Mouse (Mus musculus) left cerebral cortex, adult 8-10 months (tissue): Measurements from ENCODE around the gene Lrrc4b. TPM values are rescaled to one million over a fixed set of nuclear protein-coding genes. Genes with fewer than 3 reads are reported as not detected.

ENCODE experiments used
- DNase-seq, 2 experiments: peaks; one replicate each; pipeline ENCODE4 v3.0.0; 2022; ENCODE audit warnings: low spot score in 2 of 2
- total RNA-seq, 4 experiments: library from RNA; stranded (reverse); gene quantifications; 2 replicates each; pipeline ENCODE4 v1.2.4; 2022

The Lrrc4b gene
- total RNA-seq, 4 experiments from 2014 or later, result 272 to 301 (median 284) TPM

DNA sequence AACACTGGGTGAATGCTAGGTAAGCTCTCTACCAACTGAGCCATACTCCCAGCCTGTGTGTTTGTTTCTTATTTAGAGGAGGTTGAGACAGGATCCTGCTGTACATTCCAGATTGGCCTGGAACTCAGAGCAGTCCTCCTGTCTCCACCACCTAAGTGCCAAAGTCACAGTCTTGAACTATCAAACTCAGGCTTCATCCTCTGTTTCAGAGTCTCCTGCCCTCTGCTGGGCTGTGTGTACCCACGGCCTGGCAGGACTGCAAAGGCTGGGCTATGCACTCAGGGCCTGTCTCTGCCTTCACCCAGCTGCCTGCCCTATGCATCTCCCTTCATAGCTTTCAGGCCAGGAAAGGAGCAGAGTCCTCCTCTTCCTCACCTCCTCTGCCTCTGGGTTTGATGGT is 7.4 kb downstream of the Lrrc4b start:
- DNase-seq, result no peak

DNA sequence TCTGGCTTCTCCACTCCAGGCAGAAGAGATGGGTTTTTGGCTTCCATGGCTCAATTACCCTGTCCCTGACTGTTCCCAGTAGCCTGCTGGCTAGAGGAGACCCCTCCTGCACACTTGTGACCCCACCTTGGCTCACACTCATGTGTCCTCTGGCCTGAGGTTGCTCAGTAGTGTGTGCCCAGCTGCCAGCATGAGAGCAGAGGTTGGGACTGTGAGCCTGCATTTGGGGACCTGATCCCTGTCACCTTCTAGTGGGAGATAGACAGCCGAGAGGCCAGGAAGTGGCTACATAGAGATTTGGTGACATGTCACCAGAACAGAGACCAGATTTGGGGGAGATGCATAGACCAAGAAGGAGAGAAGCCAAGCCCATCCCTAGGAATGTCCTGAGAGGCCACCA is 8.4 kb downstream of the Lrrc4b start:
- no peak for DNase-seq

DNA sequence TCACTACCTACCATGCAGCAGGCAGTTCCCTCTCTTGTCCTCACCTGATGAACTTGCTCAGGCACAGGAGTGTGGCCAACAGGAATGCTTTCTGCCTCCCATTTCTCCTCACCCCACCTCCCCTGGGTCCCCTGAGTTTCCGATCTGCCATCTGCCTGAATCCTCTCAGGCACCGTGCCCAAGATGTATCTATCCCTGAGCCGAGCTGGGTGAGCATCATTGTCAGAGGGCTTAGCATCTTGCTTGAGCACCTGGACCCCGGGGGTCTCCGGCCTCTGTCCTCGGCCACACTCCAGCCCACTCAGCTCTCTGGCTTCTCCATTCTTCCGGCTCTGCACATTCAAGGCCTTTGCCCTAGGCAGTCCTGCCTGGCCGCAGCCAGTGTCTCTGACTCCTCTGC is 9.1 kb downstream of the Lrrc4b start:
- DNase-seq, result no peak

DNA sequence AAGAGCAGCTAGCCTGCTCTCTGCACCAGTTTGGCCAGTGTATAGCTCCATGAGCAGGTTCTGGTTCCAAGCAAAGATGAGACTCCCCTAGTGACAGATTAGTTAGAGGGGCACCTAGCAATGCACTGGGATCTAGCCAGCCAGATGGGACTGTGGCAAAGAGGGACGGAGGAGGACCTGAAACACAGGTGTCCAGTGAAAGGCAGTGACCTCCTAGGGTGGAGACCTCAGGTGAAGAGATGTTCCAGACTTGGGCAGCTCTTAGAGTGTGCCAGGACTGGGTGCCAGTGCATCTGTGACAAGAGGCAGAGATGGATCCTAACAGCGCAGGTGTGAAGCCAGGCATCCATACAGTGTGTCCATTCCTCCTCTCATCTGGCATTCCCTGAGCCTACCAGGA is 10.9 kb downstream of the Lrrc4b start:
- DNase-seq, result no peak

DNA sequence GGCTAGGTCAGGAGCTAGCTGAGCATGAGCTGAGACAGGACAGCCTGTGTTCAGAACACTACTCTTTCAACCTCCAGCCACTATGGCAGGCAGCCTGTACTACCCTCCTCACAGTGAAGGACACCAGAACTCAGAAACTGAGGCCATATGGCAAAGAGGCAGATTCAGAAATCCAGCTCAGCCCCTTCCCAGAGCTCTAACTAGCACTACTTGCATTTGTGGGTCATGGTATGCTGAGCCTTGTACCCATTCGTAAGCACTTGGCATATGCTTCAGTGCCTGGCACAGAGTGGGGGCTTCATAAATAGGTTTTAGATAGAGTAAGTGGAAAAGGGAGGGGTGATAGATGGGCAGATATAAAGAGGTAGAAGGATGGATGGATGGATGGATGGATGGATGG is 11.7 kb downstream of the Lrrc4b start:
- DNase-seq, result no peak

DNA sequence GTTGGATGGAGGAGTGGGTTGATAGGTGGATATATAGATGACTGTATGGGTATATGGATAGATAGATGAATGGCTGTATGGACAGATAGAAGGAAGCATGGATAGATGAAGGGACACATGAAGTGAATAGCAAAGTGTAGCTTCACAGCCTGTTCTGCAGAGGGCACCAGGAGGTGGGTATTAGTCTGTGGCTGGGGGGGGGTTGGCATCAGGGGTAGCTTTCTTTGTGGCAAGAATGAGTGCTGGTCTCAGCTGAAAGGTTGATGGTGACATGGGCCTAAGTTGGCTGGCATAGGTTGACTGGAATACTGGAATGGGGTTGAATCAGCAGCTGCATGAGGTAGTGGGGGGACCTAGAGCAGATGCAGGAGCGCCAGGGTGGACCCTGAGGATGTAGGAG is 12.4 kb downstream of the Lrrc4b start:
- DNase-seq, result no peak

DNA sequence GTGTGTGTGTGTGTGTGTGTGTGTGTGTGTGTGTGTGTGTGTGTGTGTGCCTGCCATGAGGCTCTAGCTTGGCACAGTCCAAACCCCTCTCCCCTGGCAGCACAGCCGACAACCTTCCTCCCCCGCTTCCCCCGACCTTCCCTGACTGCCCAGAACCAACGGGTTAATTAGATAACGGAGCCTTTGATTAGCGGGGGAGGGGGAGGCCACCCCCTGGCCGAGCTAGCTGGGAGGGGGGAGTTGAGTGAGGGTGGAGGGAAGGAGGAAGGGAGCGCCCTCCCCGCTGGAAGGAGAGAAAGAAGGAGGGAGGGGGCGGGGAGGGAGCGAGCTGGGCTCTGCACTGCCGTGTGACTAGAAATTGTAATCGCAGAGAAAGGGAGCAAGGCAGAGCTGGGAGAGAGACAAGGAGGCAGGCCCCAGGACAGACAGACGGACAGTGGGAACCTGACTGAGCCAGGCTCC is 12.9 kb downstream of the Lrrc4b start:
- DNase-seq, result peak; percentile 53 to 71

DNA sequence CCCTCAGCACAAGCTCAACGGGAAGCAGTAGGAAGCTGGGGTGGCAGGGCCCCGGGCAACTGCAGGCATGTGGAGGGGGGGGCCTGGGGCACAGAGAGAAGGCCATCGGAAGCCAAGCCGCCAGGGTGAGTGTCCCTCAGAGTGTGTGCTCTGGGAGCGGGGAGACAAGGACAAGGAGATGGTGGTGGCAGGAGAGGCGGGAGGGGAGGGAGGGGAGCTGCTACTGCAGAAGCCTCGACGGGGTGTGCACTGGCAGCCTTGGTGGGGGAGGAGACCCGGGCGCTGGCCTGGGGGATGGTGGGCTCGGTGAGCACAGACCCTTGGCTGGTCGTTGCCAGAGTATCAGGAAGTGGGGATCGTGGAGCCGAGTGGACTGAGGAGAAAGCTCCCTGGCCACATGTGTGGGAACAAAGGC is 13.6 kb downstream of the Lrrc4b start:
- DNase-seq, result peak in 1 of 2 experiments; percentile 45

DNA sequence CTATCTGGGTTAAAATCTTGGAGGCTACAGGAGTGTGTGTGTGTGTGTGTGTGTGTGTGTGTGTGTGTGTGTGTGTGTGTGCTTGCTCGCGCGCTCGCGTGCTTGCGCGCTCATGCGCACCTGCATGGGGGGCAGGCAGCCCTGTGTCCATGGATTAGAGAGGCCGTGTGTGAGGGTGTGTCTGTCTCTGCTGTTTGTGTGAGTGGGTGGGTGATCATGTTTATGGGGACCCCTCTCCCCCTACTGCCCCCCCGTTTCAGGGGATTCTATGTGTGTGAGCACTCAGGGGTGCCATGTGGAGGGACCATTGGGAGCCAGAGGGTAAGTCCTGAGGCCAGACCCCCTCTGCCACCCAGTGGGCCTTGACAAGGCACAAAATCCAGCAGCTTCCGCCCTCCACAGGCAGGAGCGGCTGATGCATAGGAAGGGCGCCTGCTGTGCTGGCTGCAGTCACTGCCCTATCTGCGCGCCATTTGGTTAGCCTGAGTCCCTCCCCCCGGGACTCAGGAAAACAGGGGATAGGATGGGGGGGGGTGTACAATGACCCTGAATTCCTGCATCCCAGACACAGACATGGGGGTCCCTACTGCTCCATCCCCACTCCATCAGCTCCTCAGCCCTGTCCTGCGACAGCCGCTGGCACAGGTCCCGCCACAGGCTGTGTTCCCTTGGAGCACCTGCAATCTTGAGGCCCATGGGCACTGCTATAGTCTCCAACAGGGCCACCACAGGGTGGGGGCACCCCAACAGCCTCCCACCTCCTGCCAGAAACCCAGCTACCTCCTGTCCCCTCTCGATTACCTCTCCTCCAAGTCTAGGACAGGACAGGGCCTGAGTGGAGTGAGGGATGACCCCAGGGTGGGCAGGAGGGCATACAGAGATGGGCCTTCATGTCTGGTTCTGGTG is 14.7 kb downstream of the Lrrc4b start:
- DNase-seq, result peak in 1 of 2 experiments; percentile 50

DNA sequence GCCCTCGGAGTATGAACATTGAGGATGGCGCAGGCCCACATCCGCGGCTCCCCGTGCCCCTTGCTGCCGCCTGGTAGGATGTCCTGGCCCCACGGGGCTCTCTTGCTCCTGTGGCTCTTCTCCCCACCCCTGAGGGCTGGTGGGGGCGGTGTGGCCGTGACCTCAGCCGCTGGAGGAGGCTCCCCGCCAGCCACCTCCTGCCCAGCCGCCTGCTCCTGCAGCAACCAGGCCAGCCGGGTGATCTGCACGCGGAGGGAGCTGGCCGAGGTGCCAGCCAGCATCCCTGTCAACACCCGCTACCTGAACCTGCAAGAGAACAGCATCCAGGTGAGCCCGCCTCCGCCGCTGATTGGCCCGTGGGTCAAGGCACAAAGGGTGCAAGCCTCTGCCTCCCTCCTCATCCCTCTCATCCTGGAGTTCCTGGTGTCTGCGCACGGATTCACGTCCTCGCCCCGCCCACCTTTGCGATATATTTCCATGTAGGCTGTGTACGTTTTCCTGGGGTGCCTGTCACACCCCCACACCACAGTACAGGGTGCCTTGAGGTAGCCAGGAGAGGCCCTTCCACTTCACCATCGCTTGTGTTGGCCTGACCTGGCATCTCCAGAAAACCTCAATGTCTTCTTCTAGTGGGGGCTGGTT is 16.2 kb downstream of the Lrrc4b start:
- peak in 1 of 2 experiments; percentile 41 for DNase-seq

DNA sequence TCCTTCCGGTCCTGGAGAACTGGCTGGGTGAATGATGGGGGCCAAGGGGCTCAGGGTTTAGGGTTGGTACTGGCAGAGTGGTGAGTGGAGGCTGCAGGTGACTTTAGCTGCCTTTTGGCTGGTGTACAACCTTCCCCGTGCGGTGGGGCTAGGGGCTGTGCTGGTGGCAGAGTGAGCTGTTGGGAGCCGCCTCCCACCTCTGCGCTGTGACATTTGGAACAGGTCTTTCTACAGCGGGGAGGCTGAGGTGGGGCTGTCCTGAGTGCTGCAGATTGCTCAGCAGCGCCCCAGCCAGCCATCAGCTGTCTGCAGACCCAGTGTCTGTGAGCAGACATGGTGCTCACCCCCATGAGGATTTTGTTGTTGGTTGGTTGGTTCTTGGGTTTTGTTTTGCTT is 16.7 kb downstream of the Lrrc4b start:
- no peak for DNase-seq

DNA sequence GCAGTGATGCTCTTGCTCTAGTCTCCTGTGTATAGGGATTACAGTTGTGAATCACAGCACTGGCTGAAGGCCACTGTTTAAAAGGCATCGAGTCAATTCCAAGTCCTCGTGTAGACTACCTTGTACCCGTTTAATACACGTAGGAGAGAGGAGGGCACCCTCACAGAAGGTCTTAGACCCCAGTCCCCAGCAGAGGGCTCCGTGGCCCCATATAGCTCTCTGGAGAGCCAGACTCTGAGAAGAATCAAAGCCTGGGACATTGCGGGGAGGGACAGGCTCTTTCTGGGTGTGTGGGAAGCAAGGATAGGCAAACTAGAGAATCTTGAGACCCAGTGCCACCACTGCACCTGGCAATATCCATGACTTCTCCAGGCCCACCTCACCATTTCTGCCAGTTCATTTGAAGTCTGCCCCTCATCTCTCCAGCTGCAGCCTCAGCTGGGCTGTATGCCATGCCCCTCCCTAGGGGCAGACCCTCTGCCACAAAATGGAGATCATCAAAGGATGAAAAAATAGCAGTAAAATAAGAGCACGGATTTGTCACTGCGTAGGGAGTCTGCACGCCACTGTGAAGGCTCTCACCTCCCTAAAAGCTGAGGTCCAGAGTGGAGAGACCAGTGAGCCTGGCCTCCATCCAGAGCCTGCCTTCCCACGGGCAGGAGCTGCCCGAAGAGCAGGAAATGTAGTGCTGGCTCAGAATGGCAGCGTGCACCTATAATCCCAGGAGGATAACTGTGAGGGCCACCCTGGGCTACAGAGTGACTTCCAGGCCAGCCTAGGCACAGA is 17.4 kb downstream of the Lrrc4b start:
- DNase-seq, result no peak

DNA sequence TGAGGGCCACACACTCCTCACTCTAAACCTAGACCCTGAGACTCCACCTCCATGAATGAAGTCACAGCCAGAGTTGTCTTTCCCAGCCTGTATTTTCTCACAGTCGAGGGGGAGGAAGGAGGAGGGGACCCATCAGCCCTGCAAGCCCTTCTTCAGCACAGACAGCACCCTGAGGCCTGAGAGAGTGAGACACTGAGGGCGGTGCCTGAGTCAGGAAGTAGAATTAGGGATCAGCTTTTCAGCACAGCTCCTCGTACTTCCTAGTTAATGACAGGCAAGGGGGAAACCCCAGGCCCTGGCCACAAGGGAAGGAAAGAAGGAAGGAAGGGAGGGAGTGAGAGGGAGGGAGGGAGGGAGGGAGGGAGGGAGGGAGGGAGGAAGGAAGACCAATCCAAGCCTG is 24.4 kb downstream of the Lrrc4b start:
- no peak for DNase-seq

DNA sequence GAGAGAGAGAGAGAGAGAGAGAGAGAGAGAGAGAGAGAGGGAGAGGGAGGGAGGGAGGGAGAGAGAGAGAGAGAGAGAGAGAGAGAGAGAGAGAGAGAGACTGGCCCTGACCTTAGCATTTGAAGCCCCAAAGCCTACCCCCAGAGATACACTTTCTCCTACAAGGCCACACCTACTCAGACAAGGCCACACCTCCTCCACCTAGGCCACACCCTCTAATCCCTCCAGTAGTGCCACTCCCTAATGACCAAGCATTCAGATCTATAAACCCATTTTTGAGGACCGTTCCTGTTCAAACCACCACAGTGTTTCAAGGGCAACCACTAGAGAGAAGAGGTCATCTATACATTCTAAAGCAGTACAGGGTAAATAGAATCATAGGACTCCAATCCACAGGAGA is 27.5 kb downstream of the Lrrc4b start:
- DNase-seq, result peak in 1 of 2 experiments; percentile 4

DNA sequence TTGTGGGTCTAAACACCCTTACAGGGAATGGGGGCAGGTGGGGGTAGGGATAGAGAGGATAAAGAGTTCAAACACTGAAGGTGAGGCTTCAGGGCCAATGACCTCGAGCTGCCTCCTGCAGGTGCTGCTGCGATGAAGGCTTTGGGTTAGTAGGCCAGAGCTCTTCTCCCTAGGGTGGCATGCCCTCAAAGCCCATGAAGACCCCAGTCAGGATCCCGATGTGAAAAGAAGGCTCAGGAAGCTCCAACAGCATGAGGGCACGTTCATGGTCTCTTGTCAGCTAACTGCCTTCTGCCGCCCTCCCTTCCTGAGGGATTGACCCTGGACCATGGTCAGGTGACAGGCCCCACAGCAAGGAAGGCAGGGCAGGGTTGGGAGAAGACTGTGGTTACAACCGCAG is 31.2 kb downstream of the Lrrc4b start:
- DNase-seq, result peak; percentile 2 to 4

DNA sequence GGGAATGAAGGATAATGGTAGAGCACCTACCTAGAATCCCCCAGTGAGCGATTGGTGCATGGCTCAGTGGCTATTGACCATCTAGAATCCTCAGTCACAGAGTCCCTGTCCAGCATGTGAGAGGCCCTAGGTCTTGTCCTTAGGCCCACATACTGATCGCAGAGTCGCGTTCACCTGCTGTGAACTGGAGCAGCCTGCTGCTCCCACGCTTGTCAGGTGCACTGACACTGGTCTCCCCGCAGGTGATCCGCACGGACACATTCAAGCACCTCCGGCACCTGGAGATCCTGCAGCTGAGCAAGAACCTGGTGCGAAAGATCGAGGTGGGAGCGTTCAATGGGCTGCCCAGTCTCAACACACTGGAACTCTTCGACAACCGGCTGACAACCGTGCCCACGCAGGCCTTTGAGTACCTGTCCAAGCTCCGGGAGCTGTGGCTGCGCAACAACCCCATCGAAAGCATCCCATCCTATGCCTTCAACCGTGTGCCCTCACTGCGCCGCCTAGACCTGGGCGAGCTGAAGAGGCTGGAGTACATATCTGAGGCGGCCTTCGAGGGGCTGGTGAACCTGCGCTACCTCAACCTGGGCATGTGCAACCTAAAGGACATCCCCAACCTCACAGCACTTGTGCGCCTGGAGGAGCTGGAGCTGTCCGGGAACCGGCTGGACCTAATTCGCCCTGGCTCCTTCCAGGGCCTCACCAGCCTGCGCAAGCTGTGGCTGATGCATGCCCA is 32.1 kb downstream of the Lrrc4b start:
- DNase-seq, result peak; percentile 12 to 16

DNA sequence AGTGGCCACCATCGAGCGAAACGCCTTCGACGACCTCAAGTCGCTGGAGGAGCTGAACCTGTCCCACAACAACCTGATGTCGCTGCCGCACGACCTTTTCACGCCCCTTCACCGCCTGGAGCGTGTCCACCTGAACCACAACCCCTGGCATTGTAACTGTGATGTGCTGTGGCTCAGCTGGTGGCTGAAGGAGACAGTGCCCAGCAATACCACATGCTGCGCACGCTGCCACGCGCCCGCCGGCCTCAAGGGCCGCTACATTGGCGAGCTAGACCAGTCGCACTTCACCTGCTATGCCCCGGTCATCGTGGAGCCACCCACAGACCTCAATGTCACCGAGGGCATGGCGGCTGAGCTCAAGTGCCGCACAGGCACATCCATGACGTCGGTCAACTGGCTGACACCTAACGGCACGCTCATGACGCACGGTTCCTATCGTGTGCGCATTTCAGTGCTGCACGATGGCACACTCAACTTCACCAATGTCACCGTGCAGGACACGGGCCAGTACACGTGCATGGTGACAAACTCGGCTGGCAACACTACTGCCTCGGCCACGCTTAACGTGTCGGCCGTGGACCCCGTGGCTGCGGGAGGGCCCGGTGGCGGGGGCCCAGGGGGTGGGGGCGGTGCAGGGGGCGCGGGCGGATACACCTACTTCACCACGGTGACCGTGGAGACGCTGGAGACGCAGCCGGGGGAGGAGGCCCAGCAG is 32.8 kb downstream of the Lrrc4b start:
- peak; percentile 12 to 43 for DNase-seq

DNA sequence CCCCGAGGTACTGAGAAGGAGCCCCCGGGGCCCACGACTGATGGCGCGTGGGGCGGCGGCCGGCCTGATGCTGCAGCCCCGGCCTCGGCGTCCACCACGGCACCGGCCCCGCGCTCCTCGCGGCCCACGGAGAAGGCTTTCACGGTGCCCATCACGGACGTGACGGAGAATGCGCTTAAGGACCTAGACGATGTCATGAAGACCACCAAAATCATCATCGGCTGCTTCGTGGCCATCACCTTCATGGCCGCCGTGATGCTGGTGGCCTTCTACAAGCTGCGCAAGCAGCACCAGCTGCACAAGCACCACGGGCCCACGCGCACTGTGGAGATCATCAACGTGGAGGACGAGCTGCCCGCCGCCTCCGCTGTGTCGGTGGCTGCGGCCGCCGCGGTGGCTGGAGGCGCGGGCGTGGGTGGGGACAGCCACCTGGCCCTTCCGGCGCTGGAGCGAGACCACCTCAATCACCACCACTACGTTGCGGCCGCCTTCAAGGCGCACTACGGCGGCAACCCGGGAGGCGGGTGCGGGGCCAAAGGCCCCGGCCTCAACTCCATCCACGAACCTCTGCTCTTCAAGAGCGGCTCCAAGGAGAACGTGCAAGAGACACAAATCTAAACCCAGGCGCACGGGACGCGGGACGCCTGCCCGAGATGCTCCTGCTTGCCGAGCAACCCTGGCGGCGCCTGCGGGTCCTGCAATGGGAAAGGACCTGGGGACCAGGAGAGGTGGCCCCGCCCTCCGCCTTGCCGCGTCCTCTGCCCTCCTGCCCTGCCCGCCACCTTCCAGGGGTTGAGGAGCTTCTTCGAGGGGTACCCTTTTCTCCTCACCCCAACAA is 33.6 kb downstream of the Lrrc4b start:
- DNase-seq, result peak; percentile 29 to 57

DNA sequence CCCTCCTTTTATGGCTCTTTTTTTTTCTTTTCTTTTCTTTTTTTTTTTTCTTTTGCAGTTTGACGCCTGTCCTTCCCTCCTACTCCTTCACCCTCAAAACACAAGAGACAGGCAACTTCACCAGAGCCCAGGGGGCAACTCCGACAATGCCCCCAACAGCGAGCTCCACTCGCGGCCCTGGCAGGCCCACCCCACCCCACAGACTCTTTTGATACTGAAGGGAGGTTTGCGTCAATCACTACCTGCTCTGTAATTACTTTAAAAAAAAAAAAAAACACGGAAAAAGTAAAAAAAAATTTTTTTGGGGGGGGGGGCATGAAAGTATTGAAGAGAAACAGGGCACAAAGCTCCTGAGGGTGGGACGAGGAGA is 34.2 kb downstream of the Lrrc4b start:
- DNase-seq, result no peak
